Mouse (Mus musculus): ENCODE results near the gene Thbs2. TPM values are rescaled to one million over a fixed set of nuclear protein-coding genes. Genes with fewer than 3 reads are reported as not detected.
"Not testable (repeated sequence)": the region's sequence is repeated elsewhere in the genome, so short reads cannot be mapped to it uniquely, and the experiment has no call there.

Gene Thbs2
- total RNA-seq, 2 experiments from 2014 or later = 2.7 to 3.5 TPM

GRCm38 (mm10) chr17:14628901-14629300 is 65.1 kb downstream of the Thbs2 start:
- DNase-seq = no peak

GRCm38 (mm10) chr17:14627828-14628338 is 66.2 kb downstream of the Thbs2 start:
- no peak for DNase-seq

GRCm38 (mm10) chr17:14624433-14624832 is 69.6 kb downstream of the Thbs2 start:
- no peak for DNase-seq

- not testable (repeated sequence) for DNase-seq
Observed at GRCm38 (mm10) chr17:14621006-14621405, 73.0 kb downstream of the Thbs2 start.

GRCm38 (mm10) chr17:14620037-14620436 is 74.0 kb downstream of the Thbs2 start:
- DNase-seq = no peak

GRCm38 (mm10) chr17:14619038-14619437 is 75.0 kb downstream of the Thbs2 start:
- DNase-seq = no peak

Other genes starting within 250 kb of the Thbs2 start
- gene Wdr27, start 248.9 kb upstream of the Thbs2 start, total RNA-seq (2021) = 1 to 10 TPM; 5.4 to 5.8 TPM
- gene 1600012H06Rik, start 248.9 kb upstream of the Thbs2 start, total RNA-seq (2021) = 10 to 100 TPM; 30.6 to 44.4 TPM

All from adrenal gland, postnatal 36 days (tissue).